Mouse (Mus musculus) retina, adult 2 months (tissue): ENCODE data around the gene Pcif1.
A peak's percentile ranks its signal among the peaks of the same experiment; 100 is the strongest.
"Not testable (repeated sequence)": the region's sequence is repeated elsewhere in the genome, so short reads cannot be mapped to it uniquely, and the experiment has no call there.

Source experiments
- DNase-seq: peaks from one replicate; pipeline ENCODE4 v3.0.0-alpha.2; 2012; ENCODE audit warnings: low read depth, low spot score

Pcif1 gene

DNA sequence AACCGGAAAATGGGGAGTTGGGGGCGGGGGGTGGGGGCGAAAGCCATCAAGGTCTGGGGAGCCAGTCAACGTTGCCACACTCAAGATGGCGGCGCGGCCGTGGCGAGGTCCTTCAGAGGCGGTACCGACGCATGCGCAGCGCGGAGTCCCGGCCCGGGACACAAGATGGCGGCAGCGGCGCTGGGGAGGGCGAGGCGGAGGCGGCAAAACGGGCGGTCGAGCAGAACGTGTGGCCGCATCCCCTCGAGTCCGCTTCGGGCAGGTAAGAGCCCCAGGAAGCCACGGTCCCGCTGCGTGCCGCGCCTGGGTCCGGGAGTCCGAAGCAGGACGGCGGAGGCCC is at the start of gene Pcif1:
Gene Pcif1 (plus strand): TSS at position 77 of the 340 bp plus-strand sequence.
- peak; percentile 82 for DNase-seq

DNA sequence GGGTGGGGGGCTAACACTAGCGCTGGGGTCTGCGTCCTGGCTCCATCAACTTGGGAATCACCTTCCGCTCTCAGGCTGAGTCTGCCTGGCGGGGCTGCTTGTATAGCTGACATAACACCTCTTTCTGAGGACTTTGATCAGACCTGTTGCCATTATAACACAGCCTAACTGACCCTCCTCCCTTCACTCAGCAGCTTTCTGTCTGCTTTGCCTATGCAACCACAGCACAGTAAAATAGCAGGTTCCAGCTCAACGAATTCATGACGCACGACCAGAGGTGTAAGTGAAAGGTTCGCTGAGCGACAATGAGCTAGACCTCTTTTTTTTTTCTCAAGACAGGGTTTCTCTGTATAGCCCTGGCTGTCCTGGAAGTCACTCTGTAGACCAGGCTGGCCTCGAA is 48.1 kb upstream of the Pcif1 start:
- DNase-seq, result no peak

DNA sequence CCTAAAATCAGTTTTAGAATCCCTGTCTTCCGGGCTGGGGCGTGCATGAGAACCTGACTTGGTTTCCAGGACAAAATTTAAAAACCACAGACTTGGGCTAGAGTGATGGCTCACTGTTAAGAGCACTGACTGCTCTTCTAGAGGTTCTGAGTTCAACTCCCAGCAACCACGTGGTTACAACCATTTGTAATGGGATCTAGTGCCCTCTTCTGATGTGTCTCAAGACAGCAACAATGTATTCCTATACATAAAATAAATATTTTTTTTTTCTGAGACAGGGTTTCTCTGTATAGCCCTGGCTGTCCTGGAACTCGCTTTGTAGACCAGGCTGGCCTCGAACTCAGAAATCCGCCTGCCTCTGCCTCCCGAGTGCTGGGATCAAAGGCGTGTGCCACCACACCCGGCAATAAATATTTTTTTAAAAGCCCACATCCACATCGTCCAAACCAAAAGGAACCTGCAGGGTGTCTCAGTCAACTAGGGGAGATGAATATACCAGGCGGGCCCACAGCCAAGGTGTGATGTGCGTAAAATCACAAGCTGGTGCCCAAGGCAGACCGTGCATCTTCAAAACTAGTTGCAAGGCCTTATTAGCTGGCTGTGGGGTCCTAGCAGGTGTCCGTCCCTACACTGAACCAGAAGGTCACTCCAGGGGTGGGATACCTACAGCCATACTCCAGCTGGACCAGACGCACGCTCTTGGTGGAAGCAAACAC is 46.9 kb upstream of the Pcif1 start:
- no peak for DNase-seq

DNA sequence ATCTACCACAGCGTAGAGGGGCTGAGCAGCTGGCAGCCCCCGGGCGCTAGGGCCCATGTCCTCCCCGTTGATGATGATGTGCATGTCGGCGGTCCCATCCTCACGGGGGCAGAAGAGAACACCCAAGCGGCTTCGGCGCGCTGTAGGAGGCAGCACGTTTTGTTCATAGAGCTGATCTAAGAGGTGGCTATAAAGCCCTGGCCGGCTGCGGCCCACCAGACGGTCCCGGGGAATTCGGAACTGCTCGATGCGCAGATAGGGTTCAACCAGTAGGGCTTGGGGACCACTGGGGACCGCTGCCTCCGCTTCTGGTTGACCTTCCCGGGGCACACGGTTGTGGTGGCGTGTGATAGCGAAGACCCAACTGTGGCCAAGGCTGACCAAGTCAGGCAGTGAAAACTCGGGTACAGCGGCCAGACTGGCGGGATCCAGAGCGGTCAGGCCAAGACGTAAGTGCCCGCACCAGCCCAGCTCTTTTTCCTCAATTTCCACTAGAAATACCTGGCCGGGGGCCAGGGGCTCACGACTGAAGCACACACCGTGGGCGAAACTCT is 46.3 kb upstream of the Pcif1 start, which contains the start of gene Ctsa:
Gene Ctsa (plus strand): TSS at position 126 of the 554 bp plus-strand sequence.
- DNase-seq, result peak; percentile 43

DNA sequence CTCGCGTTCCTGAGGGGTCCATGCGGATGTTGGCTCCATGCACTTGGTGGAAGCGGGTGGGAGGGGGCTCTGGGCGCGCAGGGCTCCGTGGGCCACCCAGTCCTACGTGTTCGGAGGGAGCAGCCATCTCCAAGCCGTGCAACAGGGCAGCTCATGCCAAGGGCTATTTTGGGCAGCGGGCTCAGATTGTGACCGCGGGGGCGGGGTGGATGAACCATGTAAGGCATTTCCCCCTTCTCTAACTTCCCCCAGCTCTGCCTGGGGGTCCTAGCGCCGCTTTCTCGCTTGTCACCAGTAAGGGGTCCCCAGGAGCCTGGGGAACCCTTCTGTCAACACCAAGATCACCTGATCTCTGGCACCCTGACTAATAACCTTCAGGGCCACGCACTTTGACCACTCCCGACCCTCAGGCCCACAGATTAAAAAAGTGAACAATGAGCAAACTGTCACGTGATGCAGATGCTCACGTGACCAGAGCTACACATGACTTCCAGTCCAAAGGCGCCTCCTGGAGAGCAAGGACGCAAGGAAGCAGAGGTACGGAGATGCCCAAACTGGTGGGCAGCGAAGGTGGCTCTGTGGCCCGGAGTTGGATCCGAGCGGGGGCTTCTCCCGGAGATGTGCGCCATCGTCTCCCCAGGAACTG is 45.7 kb upstream of the Pcif1 start, which contains the start of gene Neurl2:
Gene Neurl2 (minus strand): TSS at position 143 of the 646 bp plus-strand sequence.
- DNase-seq, result peak; percentile 92

DNA sequence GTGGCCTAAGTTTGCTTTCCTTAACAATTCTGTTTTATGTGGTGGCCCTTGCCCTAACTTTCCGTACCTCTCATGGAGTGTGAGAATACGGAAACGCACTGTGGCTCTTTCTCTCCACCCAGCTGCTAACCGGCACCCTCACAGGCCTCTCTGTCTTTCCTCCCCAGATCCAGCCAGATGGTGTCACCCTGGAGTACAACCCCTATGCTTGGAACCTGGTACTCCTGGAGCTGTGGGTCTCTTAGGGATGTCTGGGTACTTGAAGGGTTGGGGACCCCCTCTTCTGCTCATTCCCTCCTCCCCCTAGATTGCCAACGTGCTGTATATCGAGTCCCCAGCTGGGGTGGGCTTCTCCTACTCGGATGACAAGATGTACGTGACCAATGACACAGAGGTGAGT is 44.6 kb upstream of the Pcif1 start:
- DNase-seq, result no peak

DNA sequence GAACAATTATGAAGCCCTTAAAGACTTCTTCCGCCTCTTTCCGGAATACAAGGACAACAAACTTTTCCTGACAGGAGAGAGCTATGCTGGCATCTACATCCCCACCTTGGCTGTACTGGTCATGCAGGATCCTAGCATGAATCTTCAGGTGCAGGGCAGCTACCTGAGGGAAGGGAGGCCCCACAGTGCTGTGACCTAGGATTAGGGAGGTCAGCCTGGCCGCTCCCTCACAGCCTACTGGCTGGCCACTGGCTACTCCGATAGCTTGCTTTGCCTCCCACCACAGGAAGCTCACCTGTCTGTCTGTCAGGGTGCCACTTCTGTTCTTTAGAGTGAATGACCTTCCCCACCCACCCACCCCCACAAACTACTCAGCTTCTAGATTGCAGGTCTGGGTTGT is 43.9 kb upstream of the Pcif1 start:
- DNase-seq, result no peak

DNA sequence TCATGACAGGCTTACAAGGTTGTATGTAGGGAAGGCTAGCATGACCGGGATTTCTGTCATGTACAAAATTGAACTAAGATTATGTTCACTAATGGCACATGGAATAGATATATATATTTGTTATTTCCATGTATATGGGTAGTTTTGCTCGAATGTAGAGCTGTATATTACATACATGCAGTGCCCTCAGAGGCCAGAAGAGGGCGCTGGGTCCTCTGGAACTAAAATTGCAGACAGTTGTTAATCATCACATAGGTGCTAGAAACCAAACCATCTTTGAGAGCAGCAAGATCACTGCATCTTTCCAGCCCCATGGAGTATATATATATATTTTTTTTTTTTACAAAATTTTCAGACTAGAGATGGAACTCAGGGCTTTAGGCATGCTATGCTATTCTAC is 33.3 kb upstream of the Pcif1 start:
- DNase-seq, result no peak

DNA sequence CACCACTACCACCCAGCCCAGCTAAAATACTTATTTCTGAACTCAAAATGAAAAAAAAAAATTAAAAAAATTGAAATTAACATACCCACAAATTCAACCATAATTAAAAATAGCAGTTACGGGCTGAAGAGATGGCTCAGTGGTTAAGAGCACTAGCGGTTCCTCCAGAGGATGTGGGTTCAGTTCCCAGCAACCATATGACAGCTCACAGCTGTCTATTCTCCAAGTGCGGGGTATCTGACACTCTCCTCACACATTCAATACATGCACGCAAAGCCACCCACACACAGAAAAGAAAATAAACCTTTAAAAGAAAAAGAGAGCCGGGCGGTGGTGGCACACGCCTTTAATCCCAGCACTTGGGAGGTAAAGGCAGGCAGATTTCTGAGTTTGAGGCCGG is 29.0 kb upstream of the Pcif1 start:
- no peak for DNase-seq

DNA sequence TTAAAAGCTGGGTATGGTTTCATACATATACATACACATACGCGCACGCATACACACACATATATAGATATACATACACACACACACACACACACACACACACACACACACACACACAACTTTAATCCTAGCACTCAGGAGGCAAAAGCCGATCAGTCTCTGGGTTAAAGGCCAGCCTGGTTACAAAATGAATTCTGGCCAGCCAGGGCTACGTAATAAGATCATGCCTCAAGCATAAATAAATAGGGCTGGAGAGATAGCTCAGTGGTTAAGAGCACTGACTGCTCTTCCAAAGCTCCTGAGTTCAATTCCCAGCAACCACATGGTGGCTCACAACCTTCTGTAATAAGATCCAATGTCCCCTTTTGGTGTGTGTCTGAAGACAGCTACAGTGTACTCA is 23.5 kb upstream of the Pcif1 start:
- not testable (repeated sequence) for DNase-seq

DNA sequence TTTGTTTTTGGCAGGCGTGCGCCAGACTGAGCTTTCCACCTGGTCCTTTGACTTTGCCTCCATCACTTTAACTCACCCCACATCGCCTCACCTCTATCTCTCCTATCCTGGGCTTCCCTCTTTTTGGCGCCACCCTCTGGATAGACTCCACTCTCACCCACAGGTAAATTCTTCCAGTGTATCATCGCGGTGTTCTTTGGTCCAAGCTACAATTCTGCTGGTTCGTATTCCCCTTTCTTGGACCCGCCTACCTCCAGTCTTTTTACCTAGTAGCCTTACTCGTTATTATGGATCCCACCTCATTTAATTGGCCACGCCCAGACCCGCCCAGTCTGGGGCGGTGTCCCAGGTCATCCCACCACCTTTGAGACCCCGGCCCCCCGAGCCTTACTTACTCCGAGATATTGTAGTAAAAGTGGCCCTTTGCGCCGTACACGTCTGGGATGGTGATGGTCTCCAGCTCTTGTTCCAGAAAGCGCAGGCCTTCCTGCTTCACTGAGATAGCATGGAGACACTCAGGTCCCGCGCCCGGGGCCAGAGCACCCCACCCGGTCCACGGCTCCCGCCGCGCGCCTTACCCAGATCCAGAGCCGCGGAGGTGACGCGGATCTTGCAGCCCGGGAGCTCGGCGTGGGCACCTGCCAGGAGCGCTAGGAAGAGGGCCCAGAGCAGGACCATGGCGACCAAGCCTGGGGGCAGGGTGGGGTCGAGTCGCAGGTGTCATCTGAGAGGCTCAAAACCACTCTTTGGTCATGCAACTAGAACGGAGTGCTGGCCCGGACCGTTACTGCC is 22.6 kb upstream of the Pcif1 start:
- DNase-seq, result no peak

DNA sequence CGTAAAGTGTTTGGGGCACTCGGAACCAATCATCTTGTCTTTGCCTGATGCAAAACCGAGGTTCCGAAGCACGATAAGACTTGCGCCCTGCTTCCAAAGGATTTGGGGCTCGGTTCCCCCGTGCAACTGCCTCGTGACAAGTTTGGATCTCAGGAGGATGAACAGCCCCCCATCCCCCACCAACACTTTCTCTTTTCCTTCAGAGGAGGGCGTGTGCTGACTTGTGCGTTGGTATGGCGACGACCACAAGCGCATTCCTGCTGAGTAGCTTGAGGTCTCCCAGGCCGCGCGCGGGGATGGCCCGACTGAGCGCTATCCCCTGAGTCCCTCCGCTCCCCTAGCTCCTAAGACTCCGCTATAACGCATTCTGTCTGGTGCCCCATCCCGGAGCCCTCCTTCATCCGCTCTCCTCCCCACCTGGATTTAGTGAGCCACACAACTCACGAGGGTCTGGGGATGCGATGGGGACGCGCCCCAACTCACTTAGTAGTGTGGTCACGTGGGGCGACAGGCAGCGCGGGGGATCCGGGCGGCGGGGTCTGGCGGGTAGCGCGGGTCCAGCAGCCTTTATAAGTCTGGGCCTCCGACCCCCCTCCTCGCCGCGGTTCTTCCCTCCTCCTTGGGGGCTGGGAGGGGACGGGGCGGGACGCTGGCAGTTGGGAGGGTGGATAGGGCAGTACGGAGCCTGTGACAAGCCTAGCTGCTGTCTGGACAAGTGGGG is 21.8 kb upstream of the Pcif1 start, which contains the start of gene Pltp:
Gene Pltp (minus strand): TSS at position 611 of the 721 bp plus-strand sequence.
- no peak for DNase-seq

DNA sequence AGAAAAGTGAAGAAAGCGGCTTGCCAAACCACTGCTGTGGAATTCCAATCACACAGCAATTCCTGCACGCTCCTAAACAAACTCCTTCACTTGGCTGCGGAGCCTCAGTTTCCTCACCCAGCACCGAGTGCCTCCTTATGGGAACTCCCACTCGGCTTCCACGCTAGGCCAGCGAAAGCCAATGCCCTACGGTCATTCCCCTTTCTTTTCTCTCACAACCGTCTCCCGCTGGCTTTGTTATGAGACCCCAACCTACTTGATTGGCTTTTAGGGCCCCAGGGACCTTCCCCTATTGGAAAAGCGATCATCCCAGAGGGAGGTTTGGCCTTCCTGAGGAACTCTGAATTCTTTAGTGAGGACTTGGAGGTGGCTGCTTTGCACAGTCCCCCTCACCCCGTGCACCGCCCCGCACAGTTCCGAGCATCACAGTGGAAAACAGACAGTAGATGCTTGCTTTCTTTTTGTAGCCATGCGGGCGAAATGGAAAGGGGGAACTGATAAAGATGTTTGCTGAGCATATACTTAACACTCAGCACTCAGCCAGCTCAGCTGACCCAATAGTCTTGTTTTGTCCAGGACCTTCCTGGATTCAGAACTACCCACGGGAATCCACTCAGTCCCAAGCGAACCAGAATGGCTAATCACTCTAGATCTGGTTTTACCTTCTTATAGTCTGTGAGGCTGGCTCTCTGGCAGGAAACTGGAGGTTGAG is 21.1 kb upstream of the Pcif1 start:
- no peak for DNase-seq

DNA sequence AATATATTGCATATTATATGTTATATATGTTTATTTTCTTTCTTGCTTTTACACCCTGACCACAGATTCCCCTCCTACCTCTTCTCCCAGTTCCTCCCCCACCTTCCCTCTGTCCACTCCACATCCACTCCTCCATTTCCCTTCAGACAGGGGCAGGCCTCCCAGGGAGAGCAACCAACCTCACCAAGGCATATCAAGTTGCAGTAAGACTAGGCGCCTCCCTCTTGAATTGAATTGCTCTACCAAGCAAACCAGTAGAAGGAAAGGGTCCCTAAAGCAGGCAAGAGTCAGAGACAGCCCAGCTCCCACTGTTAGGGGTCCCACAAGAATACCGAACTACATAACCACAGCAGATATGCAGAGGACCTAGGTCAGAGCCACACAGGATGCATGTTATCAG is 19.9 kb upstream of the Pcif1 start:
- no peak for DNase-seq

DNA sequence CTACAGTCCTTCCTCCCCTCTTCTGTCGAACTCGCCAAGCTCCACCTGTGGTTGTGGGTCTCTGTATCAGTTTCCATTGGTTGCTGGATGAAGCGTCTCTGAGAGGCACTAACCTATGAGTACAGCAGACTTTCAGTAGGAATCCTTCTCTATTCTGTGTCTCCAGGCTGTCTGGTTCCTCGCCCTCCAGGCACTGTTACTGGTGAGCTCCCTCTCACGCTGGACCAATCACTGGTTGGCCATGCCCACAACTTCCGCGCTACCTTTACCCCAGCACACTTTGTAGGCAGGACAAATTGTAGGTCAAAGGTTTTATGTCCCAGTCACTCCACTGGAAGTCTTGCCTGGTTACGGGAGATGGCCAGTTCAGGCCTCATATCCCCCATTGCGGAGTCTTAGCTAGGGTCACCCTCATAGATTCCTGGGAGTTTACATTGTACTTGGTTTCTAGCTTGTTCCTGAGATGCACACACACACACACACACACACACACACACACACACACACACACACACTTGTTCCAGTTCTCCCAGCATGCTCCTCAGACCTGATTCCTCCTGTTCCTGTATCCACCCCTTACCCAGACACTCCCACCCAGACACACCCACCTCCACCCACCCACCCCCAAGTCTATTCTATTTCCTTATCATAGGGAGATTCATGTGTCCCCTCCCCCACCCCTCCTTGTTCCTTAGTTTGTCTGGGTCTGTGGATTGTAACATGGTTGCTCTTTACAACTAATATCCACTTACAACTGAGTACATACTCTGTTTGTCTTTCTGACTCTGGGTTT is 19.3 kb upstream of the Pcif1 start:
- DNase-seq, result no peak

DNA sequence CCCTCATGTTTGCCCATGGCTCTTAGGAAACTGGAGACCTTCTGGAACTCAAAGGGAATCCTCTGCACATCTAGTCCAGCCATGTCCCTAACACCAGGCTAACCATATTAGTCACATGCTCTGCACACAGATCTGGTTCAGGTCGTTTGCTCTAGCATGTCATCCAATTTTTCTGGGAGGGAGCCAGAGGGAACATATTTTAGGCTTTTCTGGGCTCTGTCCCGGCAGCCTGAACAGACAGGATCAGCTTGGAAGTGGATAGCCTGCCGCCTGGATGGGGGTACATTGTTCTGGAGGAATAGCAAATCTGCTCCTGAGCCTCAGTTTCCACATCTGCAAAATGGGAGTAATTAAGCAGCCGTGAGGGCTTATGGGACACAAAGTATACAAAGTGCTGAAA is 18.0 kb upstream of the Pcif1 start:
- no peak for DNase-seq

DNA sequence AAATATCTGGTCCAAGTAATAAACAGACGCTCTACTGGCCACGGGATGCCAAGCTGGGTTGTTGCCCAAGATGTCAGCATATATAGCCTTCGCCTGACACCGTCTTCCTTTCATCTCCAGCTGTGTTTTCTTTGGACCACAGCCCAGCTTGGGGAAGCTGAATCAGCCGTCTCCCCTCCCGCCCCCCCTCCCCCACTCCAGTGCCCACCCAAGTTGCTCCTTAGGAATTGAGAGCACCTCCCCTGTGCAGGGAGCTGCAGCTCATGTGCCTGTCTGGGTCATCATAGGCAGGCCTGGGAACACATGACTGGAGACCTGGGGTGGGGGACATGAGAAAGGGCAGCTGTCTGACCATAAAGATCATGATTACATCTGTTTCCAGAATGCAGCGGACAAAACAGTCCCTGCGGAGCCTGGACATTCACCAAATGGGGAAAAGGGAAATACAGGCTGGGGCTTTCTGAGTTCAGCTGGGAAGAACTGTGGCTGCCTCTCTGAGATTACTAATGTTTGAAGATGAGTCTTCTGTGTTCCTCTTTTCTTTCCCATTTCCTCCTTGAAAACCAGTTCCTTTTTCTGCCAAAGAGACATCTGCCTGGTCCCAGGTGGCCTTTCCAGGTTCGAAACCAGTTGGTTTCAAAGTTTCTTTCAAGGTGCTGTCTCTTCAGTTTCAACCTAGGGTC is 16.8 kb upstream of the Pcif1 start:
- DNase-seq, result no peak

DNA sequence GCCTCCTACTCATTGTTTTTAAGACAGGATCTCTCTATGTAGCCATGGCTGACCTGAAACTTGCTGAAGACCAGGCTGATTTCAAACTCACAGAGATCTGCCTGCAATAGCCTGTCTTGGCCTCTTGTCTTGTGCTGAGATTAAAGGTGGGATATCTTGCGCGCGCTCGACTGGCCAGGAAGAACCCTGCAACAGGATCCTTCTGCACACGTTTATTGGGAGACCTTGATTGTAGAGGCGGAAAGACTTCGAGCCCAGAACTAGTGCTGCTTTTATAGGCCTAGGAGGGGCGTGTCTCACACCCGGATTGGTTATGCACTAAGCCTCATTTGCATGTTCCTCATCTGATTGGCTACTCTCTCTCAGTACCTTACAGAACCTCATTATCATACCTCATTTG is 15.7 kb upstream of the Pcif1 start:
- DNase-seq, result not testable (repeated sequence)

DNA sequence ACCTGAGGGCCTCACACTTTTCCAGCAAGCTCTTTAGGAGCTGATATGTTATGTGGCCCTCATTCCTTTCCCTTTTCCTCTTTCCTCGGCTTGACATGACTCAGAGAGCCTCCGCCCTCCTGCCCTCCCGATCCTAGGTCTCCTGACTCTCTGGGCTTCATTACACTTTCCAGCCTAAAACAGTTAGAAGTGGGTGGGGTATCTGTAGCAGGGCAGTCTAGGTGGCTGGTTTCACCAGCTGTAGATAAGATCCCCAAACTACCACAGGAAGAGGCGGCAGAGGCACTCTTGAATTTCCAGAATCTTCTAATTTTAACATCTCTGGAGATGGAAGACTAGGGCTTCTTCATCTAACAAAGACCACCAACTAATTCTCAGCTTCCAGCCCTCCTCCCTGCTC is 14.5 kb upstream of the Pcif1 start:
- DNase-seq, result no peak
